Mouse (Mus musculus) thymus, postnatal 0 days (tissue): ENCODE data around the gene Rps28. TPM values are rescaled to one million over a fixed set of nuclear protein-coding genes. Genes with fewer than 3 reads are reported as not detected.
A peak's percentile ranks its signal among the peaks of the same experiment; 100 is the strongest.

ENCODE experiments used
- DNase-seq: peaks from one replicate; pipeline ENCODE4 v3.0.0-alpha.2; 2015; ENCODE audit warnings: low spot score
- polyA plus RNA-seq: library from polyadenylated mRNA; unstranded; fragments of >200 nt; fragmentation: Nextera tagmentation; extraction: Ambion mirVana; gene quantifications from 2 replicates; pipeline ENCODE4 v1.2.1, GENCODE M21; 2015

The Rps28 gene
- polyA plus RNA-seq, 1 experiment from 2014 or later: 1,544 TPM

DNA sequence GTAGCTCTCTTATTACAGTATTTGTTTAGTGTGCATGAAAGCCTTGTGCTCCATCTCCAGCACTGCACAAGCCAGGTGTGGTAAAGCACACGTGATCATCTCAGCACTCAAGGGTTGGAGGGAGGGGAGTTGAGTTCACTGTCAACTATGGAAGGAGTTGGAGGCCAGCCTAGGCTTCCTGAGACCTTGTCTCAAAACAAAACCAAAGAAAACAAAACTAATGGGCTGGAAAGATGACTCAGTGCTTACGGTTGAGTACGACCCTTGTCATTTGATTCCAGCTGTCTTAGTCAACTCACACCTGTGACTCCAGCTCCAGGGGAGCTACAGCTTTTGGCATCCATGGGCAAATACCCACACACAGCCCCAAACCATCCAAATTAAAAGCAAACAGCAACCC is 11.9 kb downstream of the Rps28 start:
- DNase-seq: no peak

- no peak for DNase-seq
Measured at GRCm38 (mm10) chr17:33811142-33811516, 13.2 kb downstream of the Rps28 start.

- DNase-seq: peak; percentile 95
Measured at GRCm38 (mm10) chr17:33810334-33811141, 13.8 kb downstream of the Rps28 start, which contains the start of gene Kank3. TSS of gene Kank3 (plus strand) at chr17:33810519.

DNA sequence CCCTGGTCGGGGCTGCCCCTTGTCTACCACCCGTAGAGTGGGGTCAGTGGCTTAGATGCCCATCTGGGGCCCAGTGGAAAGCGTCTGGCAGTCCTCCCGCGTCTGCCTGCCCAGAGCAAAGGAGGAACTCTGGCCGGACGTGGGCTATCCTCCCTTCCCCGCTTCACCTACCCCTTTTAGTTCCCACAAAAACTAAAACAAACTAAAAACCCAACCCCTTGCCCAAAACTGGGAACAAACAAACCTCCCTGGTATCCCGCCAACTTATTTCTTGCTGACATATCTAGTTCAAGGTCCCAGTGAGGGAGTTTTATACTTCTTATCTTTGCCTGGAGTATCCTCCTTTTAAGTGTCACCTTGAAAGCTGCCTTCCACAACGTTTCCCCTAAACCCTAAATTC is 16.2 kb downstream of the Rps28 start:
- no peak for DNase-seq

- no peak for DNase-seq
Measured at GRCm38 (mm10) chr17:33807181-33807888, 17.0 kb downstream of the Rps28 start.

DNA sequence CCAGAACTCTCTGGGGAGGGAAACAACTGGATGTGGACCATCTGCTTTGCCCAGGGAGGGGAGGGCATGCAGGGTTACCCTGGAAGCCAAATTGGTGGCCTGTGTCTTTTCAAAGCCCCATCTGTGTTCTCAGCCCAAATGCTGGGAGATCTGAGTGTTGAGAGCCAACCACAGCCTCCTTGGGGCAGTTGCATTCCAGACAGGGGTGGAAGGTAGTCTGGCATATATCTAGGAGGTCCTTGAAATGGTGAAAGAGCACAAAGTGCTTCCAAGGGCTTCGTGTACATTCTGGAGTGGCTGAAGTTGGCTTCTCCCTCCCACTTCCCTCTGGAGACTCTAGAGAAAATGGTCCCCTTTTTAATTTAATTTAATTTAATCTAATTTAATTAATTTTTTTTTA is 19.6 kb downstream of the Rps28 start:
- DNase-seq: no peak

- DNase-seq: no peak
Measured at GRCm38 (mm10) chr17:33804205-33804604, 20.2 kb downstream of the Rps28 start.

GRCm38 (mm10) chr17:33802221-33802620 is 22.1 kb downstream of the Rps28 start:
- DNase-seq: peak; percentile 45

DNA sequence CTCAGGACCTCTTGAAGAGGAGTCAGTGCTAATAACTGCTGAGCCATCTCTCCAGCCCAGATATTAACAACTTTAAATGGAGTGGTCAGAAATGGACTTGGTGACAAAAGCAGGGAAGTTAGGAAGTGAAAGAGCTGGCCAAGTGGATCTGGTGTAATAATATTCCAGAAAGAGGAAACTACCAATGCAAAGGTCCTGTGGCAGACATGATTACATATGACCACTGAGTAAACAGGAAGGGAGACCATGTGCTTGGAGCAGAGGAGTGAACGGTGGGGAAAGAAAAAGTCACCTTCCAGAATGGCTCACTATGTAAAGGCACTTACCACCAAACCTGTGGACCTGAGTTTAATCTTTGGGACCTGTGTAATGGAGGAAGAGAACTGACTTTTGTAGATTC is 25.1 kb downstream of the Rps28 start:
- no peak for DNase-seq

GRCm38 (mm10) chr17:33798306-33798705 is 26.1 kb downstream of the Rps28 start:
- DNase-seq: no peak

- DNase-seq: no peak
Measured at GRCm38 (mm10) chr17:33788732-33789131, 35.6 kb downstream of the Rps28 start.

- DNase-seq: no peak
Measured at GRCm38 (mm10) chr17:33786375-33786774, 38.0 kb downstream of the Rps28 start.

GRCm38 (mm10) chr17:33784939-33785338 is 39.4 kb downstream of the Rps28 start:
- no peak for DNase-seq

GRCm38 (mm10) chr17:33783408-33783807 is 41.0 kb downstream of the Rps28 start:
- no peak for DNase-seq

- DNase-seq: no peak
Measured at GRCm38 (mm10) chr17:33782067-33782466, 42.3 kb downstream of the Rps28 start.

DNA sequence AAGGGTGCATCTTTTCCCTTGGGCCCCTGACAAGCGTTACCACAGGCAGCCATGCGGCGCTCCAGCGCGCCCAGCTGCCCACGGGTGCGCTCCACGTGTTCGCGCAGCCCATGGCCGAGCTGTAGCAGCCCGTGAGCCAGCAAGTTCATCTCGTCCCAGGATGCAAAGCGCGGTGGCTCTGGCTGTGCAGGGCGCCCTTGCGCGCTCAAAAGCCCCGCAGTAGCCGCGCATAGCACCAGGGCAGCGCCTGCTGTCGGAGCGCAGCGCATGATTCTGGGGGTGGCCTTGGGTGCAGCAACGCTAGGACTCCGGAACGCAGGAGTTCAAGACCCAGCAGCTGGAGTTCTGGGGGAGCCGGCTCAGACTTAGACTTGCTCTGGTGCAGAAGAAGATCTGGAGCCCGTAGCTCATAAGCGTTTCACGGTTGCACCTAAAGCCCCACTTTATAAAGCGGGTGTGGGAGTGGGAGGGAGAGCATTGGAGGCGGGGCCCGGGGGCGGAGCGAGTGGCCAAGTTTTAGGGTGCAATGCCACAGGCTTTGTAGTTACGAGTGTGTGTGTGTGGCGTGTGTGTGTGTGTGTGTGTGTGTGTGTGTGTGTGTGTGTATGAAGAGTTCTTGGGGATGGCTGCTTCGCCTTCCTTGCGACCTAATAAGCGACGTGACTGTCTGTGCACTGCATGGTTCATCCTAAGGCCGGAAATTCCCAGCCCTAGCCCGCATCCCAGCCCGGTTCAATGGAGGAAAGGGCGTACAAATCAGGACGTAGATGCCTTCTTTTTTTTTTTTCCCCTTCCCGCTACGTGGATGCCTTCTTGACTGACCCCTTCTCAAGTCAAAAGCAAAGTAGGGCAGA is 43.0 kb downstream of the Rps28 start, which contains the start of gene Angptl4:
Gene Angptl4 (minus strand): TSS at position 707 of the 854 bp plus-strand sequence.
- DNase-seq: peak; percentile 76

DNA sequence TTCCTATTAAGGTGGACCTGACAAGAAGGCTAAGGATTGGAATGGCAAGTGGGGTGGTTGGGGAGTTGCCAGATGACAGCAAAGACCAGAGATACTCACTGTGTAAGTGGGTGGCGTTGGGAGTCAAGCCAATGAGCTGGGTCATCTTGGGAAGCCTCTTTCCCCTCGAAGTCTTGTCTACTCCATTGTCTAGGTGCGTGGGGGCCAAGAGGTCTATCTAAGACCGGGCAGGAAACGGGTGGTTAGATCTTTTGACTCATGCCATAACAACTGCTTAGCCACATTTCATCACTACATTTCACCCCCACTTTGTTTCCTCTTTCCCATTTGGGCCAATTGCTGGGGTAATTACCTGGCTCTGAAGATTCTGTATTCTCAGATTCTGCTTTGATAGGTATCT is 43.9 kb downstream of the Rps28 start:
- peak; percentile 27 for DNase-seq

DNA sequence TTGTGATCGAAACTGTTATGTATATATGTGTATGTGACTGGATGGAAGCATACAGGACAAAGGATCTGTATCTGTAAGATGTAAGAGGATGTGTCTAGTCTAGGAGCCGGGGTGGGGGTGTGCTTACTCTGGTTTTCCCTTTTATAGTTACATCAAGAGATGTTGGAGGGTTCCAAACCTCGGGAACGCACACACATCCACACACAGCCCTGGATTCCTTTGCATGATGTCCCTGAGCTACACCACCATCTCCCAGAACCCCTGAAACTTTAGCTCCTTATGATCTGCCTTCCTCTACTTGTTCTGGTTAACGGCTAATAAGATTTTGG is 44.4 kb downstream of the Rps28 start:
- no peak for DNase-seq

DNA sequence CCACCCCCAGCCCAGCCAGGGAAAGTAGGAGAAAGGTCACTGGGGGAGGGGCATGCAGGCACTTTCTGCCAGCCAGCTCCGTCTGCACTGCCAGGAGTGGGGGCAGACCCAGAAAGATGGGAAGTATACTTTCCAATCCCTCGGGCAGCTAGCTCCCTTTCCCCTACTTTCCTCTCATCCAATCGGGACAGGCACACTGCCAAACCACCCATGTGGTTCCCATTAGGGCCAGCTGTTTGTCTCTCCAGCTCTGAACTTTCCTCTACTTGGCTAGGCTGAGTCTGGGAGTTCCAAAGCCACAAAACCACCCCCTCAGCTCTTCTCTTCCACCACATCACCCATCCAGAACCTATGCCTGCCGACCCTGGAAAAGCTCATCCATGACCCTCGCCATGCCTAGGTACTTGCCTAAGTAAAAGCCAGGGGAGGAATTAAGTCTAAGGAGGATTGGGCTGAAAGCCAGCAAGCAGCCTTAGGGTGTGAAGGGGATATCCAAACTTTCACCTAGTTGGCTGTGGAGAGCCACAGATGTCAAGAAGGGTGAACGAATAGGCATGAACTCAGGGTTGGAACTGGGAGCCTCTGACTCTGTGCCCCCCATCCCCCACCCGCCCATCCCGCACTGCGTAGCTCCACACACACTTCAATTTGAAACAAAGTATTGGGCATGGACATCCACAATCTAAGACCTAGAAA is 44.9 kb downstream of the Rps28 start:
- no peak for DNase-seq

GRCm38 (mm10) chr17:33775287-33775686 is 49.1 kb downstream of the Rps28 start:
- DNase-seq: no peak

DNA sequence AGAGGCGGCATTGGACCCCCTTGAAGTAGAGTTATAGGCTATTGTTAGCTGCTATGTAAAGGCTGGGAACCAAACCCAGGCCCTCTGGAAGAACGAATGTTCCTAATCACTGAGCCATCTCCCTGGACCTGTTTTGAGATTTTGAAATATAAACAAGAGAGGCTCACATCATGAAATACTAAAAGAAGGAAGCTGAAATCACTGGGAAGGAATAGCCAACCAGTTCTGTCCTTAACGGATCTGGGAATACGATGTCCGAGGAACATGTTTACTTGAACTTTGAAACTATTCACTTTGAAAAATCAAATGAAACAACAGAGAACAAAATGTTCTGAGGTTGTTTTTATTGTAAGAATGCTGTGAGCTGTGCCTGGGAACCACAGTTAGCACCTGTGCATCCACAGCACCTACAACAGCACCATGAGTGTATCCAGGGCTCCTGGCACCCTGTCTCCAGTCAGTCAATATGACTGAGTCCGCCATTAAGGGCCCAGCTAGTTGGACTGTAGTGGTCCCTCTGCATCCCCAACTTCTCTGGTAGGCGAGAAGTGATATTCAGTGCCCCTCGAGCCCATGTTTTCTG is 49.7 kb downstream of the Rps28 start:
- no peak for DNase-seq
